ENCODE assay signal across 8 mouse cellular contexts in the genomic region with DNA sequence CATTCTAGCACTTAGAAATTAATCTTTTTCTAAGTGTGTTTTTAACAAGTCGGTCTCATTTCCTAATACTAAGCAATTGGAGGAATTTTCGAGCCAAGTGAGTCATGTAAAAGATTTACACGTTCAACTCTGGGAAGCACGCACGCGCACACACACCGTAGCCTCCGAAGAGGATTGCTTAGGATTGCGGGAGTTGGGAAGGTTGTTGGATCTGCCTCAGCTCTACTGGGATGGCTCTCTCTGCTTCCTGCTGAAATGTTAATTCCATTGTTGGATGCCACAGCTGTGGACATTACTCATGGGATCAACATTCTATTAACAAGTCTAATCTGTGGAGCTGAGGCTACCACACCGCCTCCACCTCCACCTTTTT. TPM values are rescaled to one million over a fixed set of nuclear protein-coding genes. Genes with fewer than 3 reads are reported as not detected.
DNase-seq lines count a peak whose midpoint lies in the region; ATAC-seq and TF ChIP-seq lines count a peak whose summit lies in the region.

No protein-coding gene starts in this region.

- no peak for TF ChIP-seq CTCF in E14TG2a.4 (conservative IDR thresholded peaks at IDR 0.05; ENCODE audit: low read length)

- no peak for DNase-seq in cerebellum, adult 11 months
- DNase-seq in thymus, postnatal 14 days, result no peak

- peak overlapping the region; percentile 92 for H3K4me3 ChIP-seq in E14TG2a.4 (replicated peaks; ENCODE audit: low read length)
- H3K4me3 ChIP-seq in embryonic facial prominence, embryonic 12.5 days, result peak overlapping the region; percentile 81
- H3K4me3 ChIP-seq in hindbrain, embryonic 15.5 days, result peak overlapping the region; percentile 84
- H3K4me3 ChIP-seq in limb, embryonic 12.5 days (replicated peaks), result peak overlapping the region; percentile 91
- peak overlapping the region; percentile 92 for H3K4me3 ChIP-seq in neural tube, embryonic 15.5 days (replicated peaks)

- H3K27ac ChIP-seq in embryonic facial prominence, embryonic 12.5 days, result no peak overlapping the region
- peak overlapping the region; percentile 95 for H3K27ac ChIP-seq in hindbrain, embryonic 15.5 days (replicated peaks)
- no peak overlapping the region for H3K27ac ChIP-seq in limb, embryonic 12.5 days
- H3K27ac ChIP-seq in neural tube, embryonic 15.5 days (replicated peaks), result peak overlapping the region; percentile 96

- peaks cover 42% of the 10 kb centered on the region for H3K4me1 ChIP-seq in E14TG2a.4 (replicated peaks; ENCODE audit: low read depth, low read length)
- no peaks in the 10 kb centered on the region for H3K4me1 ChIP-seq in embryonic facial prominence, embryonic 12.5 days
- peaks cover 41% of the 10 kb centered on the region for H3K4me1 ChIP-seq in hindbrain, embryonic 15.5 days (replicated peaks)
- 0 out of 2 replicates have a peak, but pooled peaks cover 5% of the 10 kb centered on the region for H3K4me1 ChIP-seq in limb, embryonic 12.5 days (replicated peaks)
- H3K4me1 ChIP-seq in neural tube, embryonic 15.5 days, result peaks cover 31% of the 10 kb centered on the region

- 0 out of 2 replicates have a peak, but pooled peaks have one; percentile 6 for ATAC-seq in cerebellum, adult (ENCODE audit: insufficient number of reproducible peaks, low FRiP score, low TSS enrichment)
- no peak for ATAC-seq in embryonic facial prominence, embryonic 12.5 days (ENCODE audit: insufficient number of reproducible peaks, insufficient read depth, low FRiP score, low TSS enrichment)
- no peak for ATAC-seq in hindbrain, embryonic 15.5 days (ENCODE audit: low FRiP score, low read depth)
- ATAC-seq in limb, embryonic 12.5 days (ENCODE audit: insufficient number of reproducible peaks, insufficient read depth, low FRiP score, low TSS enrichment, low read depth), result no peak
- no peak for ATAC-seq in neural tube, embryonic 15.5 days (ENCODE audit: low FRiP score)

- peaks cover 2% of the 10 kb centered on the region; the same call in 1 of the 2 replicates for H3K36me3 ChIP-seq in E14TG2a.4 (ENCODE audit: insufficient read depth, low read length)
- 0 out of 2 replicates have a peak, but pooled peaks cover 5% of the 10 kb centered on the region for H3K36me3 ChIP-seq in embryonic facial prominence, embryonic 12.5 days
- H3K36me3 ChIP-seq in hindbrain, embryonic 15.5 days, result no peaks in the 10 kb centered on the region
- no peaks in the 10 kb centered on the region for H3K36me3 ChIP-seq in limb, embryonic 12.5 days
- no peaks in the 10 kb centered on the region for H3K36me3 ChIP-seq in neural tube, embryonic 15.5 days

- H3K27me3 ChIP-seq in E14TG2a.4 (ENCODE audit: insufficient read depth, low read length), result peaks cover 22% of the 10 kb centered on the region
- H3K27me3 ChIP-seq in embryonic facial prominence, embryonic 12.5 days, result 0 out of 2 replicates have a peak, but pooled peaks cover 8% of the 10 kb centered on the region
- H3K27me3 ChIP-seq in hindbrain, embryonic 15.5 days, result no peaks in the 10 kb centered on the region
- no peaks in the 10 kb centered on the region for H3K27me3 ChIP-seq in limb, embryonic 12.5 days
- H3K27me3 ChIP-seq in neural tube, embryonic 15.5 days (replicated peaks), result no peaks in the 10 kb centered on the region

- peak overlapping the region; percentile 78 for H3K4me2 ChIP-seq in embryonic facial prominence, embryonic 12.5 days (replicated peaks)
- H3K4me2 ChIP-seq in hindbrain, embryonic 15.5 days, result peak overlapping the region; percentile 70
- H3K4me2 ChIP-seq in limb, embryonic 12.5 days, result peak overlapping the region; percentile 78
- peak overlapping the region; percentile 81 for H3K4me2 ChIP-seq in neural tube, embryonic 15.5 days

- no peaks in the 10 kb centered on the region for H3K9me3 ChIP-seq in E14TG2a.4 (ENCODE audit: low read length)
- no peaks in the 10 kb centered on the region for H3K9me3 ChIP-seq in embryonic facial prominence, embryonic 12.5 days
- no peaks in the 10 kb centered on the region for H3K9me3 ChIP-seq in hindbrain, embryonic 15.5 days
- no peaks in the 10 kb centered on the region for H3K9me3 ChIP-seq in limb, embryonic 12.5 days
- H3K9me3 ChIP-seq in neural tube, embryonic 15.5 days (replicated peaks), result no peaks in the 10 kb centered on the region

- H3K9ac ChIP-seq in embryonic facial prominence, embryonic 12.5 days, result peak overlapping the region; percentile 80; the same call in 1 of the 2 replicates
- peak overlapping the region; percentile 87 for H3K9ac ChIP-seq in hindbrain, embryonic 15.5 days
- H3K9ac ChIP-seq in limb, embryonic 12.5 days (replicated peaks), result no peak overlapping the region
- H3K9ac ChIP-seq in neural tube, embryonic 15.5 days (replicated peaks), result peak overlapping the region; percentile 95

- WGBS in embryonic facial prominence, embryonic 12.5 days, result 7% methylated on average over 10 of the region's 10 CpGs
- under 1% methylated on average over 10 of the region's 10 CpGs for WGBS in hindbrain, embryonic 15.5 days
- WGBS in limb, embryonic 12.5 days, result 9% methylated on average over 10 of the region's 10 CpGs
- 2% methylated on average over 10 of the region's 10 CpGs for WGBS in neural tube, embryonic 15.5 days

RNA-seq across cellular contexts. Expression of gene Cxadr, which starts 1.4 kb away (rescaled TPM):
- polyA plus RNA-seq in embryonic facial prominence, embryonic 12.5 days (2016; fragmentation: Nextera tagmentation; extraction: Ambion mirVana), result 34.9 and 37.7 TPM in 2 replicates
- 144 TPM in 2 replicates for polyA plus RNA-seq in hindbrain, embryonic 15.5 days (2015; fragmentation: Nextera tagmentation; extraction: Ambion mirVana)
- polyA plus RNA-seq in limb, embryonic 12.5 days (2016; fragmentation: Nextera tagmentation; extraction: Ambion mirVana), result 37.8 and 39.0 TPM in 2 replicates
- polyA plus RNA-seq in neural tube, embryonic 15.5 days (2015; fragmentation: Nextera tagmentation; extraction: Ambion mirVana), result 114 and 131 TPM in 2 replicates

Comparison
In these comparisons a context has a peak if more than half of its experiments do, and no peak if none do; other contexts are left out.
1. H3K27ac ChIP-seq: peak in hindbrain, embryonic 15.5 days (single experiment) and neural tube, embryonic 15.5 days (single experiment); none in embryonic facial prominence, embryonic 12.5 days (single experiment) and limb, embryonic 12.5 days (single experiment).
2. Peak in every context shown above with its lines, with median percentiles within 50 percentile points of each other: H3K4me3 ChIP-seq and H3K4me2 ChIP-seq.